Mouse (Mus musculus): ENCODE results near the gene Mgp. TPM values are rescaled to one million over a fixed set of nuclear protein-coding genes. Genes with fewer than 3 reads are reported as not detected.

Mgp gene
- polyA plus RNA-seq, 1 experiment from 2014 or later, result not detected

GRCm38 (mm10) chr6:136850267-136850666, 25.4 kb downstream of the Mgp start:
- no peaks in the 10 kb centered on the region for H3K79me2 ChIP-seq (ENCODE audit: inconsistent target)
- 70% methylated on average over 4 of the region's 6 CpGs for WGBS (ENCODE audit: missing documents)
- H3K4me3 ChIP-seq (ENCODE audit: inconsistent target), result no peak overlapping the region
- no peak overlapping the region for H3K27ac ChIP-seq
- H3K36me3 ChIP-seq (ENCODE audit: inconsistent target), result no peaks in the 10 kb centered on the region

GRCm38 (mm10) chr6:136848971-136849370, 26.7 kb downstream of the Mgp start:
- no peaks in the 10 kb centered on the region for H3K79me2 ChIP-seq (ENCODE audit: inconsistent target)
- no peaks in the 10 kb centered on the region for H3K36me3 ChIP-seq (ENCODE audit: inconsistent target)
- H3K27ac ChIP-seq, result no peak overlapping the region
- no peak overlapping the region for H3K4me3 ChIP-seq (ENCODE audit: inconsistent target)
- 90% methylated on average over 5 of the region's 5 CpGs for WGBS (ENCODE audit: missing documents)

GRCm38 (mm10) chr6:136848399-136848798, 27.2 kb downstream of the Mgp start:
- Histone ChIP-seq H3K4me3 (ENCODE audit: inconsistent target) (no peak overlapping the region), H3K27ac (no peak overlapping the region), H3K79me2 (ENCODE audit: inconsistent target) (no peaks in the 10 kb centered on the region), H3K36me3 (ENCODE audit: inconsistent target) (no peaks in the 10 kb centered on the region)
- WGBS (ENCODE audit: missing documents), result 95% methylated on average over 8 of the region's 8 CpGs

- Histone ChIP-seq H3K4me3 (ENCODE audit: inconsistent target) (no peak overlapping the region), H3K79me2 (ENCODE audit: inconsistent target) (no peaks in the 10 kb centered on the region), H3K27ac (no peak overlapping the region), H3K36me3 (ENCODE audit: inconsistent target) (no peaks in the 10 kb centered on the region)
- whole genome bisulfite sequencing (ENCODE audit: missing documents), result 31% methylated on average over 2 of the region's 2 CpGs
Observed at GRCm38 (mm10) chr6:136847790-136848189, 27.8 kb downstream of the Mgp start.

GRCm38 (mm10) chr6:136847267-136847666, 28.4 kb downstream of the Mgp start:
- Histone ChIP-seq H3K27ac (no peak overlapping the region), H3K36me3 (ENCODE audit: inconsistent target) (no peaks in the 10 kb centered on the region), H3K4me3 (ENCODE audit: inconsistent target) (no peak overlapping the region), H3K79me2 (ENCODE audit: inconsistent target) (no peaks in the 10 kb centered on the region)
- WGBS (ENCODE audit: missing documents), result 95% methylated on average over 3 of the region's 3 CpGs

GRCm38 (mm10) chr6:136845706-136846480, 29.7 kb downstream of the Mgp start:
- Histone ChIP-seq H3K36me3 (ENCODE audit: inconsistent target) (peaks cover 2% of the 10 kb centered on the region; the same call in 1 of the 2 replicates), H3K27ac (no peak overlapping the region), H3K79me2 (ENCODE audit: inconsistent target) (no peaks in the 10 kb centered on the region), H3K4me3 (ENCODE audit: inconsistent target) (no peak overlapping the region)
- 91% methylated on average over 5 of the region's 5 CpGs for WGBS (ENCODE audit: missing documents)

- 90% methylated on average over 2 of the region's 2 CpGs for WGBS (ENCODE audit: missing documents)
- Histone ChIP-seq H3K27ac (no peak overlapping the region), H3K36me3 (ENCODE audit: inconsistent target) (peaks cover 12% of the 10 kb centered on the region; the same call in 1 of the 2 replicates), H3K79me2 (ENCODE audit: inconsistent target) (no peaks in the 10 kb centered on the region), H3K4me3 (ENCODE audit: inconsistent target) (no peak overlapping the region)
Observed at GRCm38 (mm10) chr6:136844903-136845302, 30.7 kb downstream of the Mgp start.

- Histone ChIP-seq H3K27ac (no peak overlapping the region), H3K79me2 (ENCODE audit: inconsistent target) (no peaks in the 10 kb centered on the region), H3K36me3 (ENCODE audit: inconsistent target) (peaks cover 16% of the 10 kb centered on the region; the same call in 1 of the 2 replicates), H3K4me3 (ENCODE audit: inconsistent target) (no peak overlapping the region)
- 94% methylated on average over 3 of the region's 3 CpGs for WGBS (ENCODE audit: missing documents)
Observed at GRCm38 (mm10) chr6:136837323-136837722, 38.3 kb downstream of the Mgp start.

- Histone ChIP-seq H3K79me2 (ENCODE audit: inconsistent target) (no peaks in the 10 kb centered on the region), H3K4me3 (ENCODE audit: inconsistent target) (no peak within 1 kb of the TSS), H3K27ac (no peak within 1 kb of the TSS), H3K36me3 (ENCODE audit: inconsistent target) (peaks cover 8% of the 10 kb centered on the region; the same call in 1 of the 2 replicates)
- 90% methylated on average over 4 of the region's 4 CpGs for WGBS (ENCODE audit: missing documents)
Observed at GRCm38 (mm10) chr6:136835352-136835751, 40.3 kb downstream of the Mgp start, which contains the start of gene Smco3. Smco3 (minus strand) TSS chr6:136835452.

- Histone ChIP-seq H3K4me3 (ENCODE audit: inconsistent target) (peak overlapping the region; percentile 36), H3K79me2 (ENCODE audit: inconsistent target) (peaks cover 9% of the 10 kb centered on the region), H3K27ac (peak overlapping the region; percentile 69), H3K36me3 (ENCODE audit: inconsistent target) (no peaks in the 10 kb centered on the region)
- WGBS (ENCODE audit: missing documents), result 14% methylated on average over 5 of the region's 5 CpGs
Observed at GRCm38 (mm10) chr6:136831712-136832111, 43.9 kb downstream of the Mgp start.

GRCm38 (mm10) chr6:136828681-136829080, 46.9 kb downstream of the Mgp start:
- Histone ChIP-seq H3K4me3 (ENCODE audit: inconsistent target) (peak overlapping the region; percentile 80), H3K79me2 (ENCODE audit: inconsistent target) (peaks cover 38% of the 10 kb centered on the region), H3K36me3 (ENCODE audit: inconsistent target) (peaks cover 11% of the 10 kb centered on the region; the same call in 1 of the 2 replicates), H3K27ac (peak overlapping the region; percentile 62)
- 36% methylated on average over 4 of the region's 4 CpGs for WGBS (ENCODE audit: missing documents)

- H3K4me3 ChIP-seq (ENCODE audit: inconsistent target), result peak within 1 kb of the TSS; percentile 80
- peak within 1 kb of the TSS; percentile 73 for H3K27ac ChIP-seq
- peaks cover 14% of the 10 kb centered on the region; the same call in 1 of the 2 replicates for H3K36me3 ChIP-seq (ENCODE audit: inconsistent target)
- WGBS (ENCODE audit: missing documents), result 1% methylated on average over 44 of the region's 45 CpGs
- peaks cover 42% of the 10 kb centered on the region for H3K79me2 ChIP-seq (ENCODE audit: inconsistent target)
Observed at GRCm38 (mm10) chr6:136827881-136828561, 47.6 kb downstream of the Mgp start, which contains the start of gene Wbp11. Wbp11 (minus strand) TSS chr6:136828233.

- Histone ChIP-seq H3K79me2 (ENCODE audit: inconsistent target) (peaks cover 47% of the 10 kb centered on the region), H3K4me3 (ENCODE audit: inconsistent target) (peak within 1 kb of the TSS; percentile 80), H3K36me3 (ENCODE audit: inconsistent target) (peaks cover 19% of the 10 kb centered on the region; the same call in 1 of the 2 replicates), H3K27ac (peak within 1 kb of the TSS; percentile 73)
- under 1% methylated on average over 34 of the region's 34 CpGs for WGBS (ENCODE audit: missing documents)
Observed at GRCm38 (mm10) chr6:136827516-136827880, 48.1 kb downstream of the Mgp start, which contains the start of gene BC049715. BC049715 (plus strand) TSS chr6:136827626.

GRCm38 (mm10) chr6:136827116-136827515, 48.5 kb downstream of the Mgp start:
- 5% methylated on average over 7 of the region's 7 CpGs for WGBS (ENCODE audit: missing documents)

GRCm38 (mm10) chr6:136824987-136825386, 50.6 kb downstream of the Mgp start:
- peak overlapping the region; percentile 27; the same call in 1 of the 2 replicates for H3K27ac ChIP-seq
- H3K79me2 ChIP-seq (ENCODE audit: inconsistent target), result peaks cover 72% of the 10 kb centered on the region
- peaks cover 45% of the 10 kb centered on the region for H3K36me3 ChIP-seq (ENCODE audit: inconsistent target)
- WGBS (ENCODE audit: missing documents), result 81% methylated on average over 8 of the region's 8 CpGs
- no peak overlapping the region for H3K4me3 ChIP-seq (ENCODE audit: inconsistent target)

More at GRCm38 (mm10) chr6:136827116-136827515, 48.5 kb downstream of the Mgp start:
- Histone ChIP-seq H3K4me3 (ENCODE audit: inconsistent target) (peak overlapping the region; percentile 80), H3K36me3 (ENCODE audit: inconsistent target) (peaks cover 23% of the 10 kb centered on the region; the same call in 1 of the 2 replicates), H3K79me2 (ENCODE audit: inconsistent target) (peaks cover 51% of the 10 kb centered on the region), H3K27ac (peak overlapping the region; percentile 73)

Measured in macrophage (primary cell).